Mouse (Mus musculus): ENCODE results near the gene Pank3. TPM values are rescaled to one million over a fixed set of nuclear protein-coding genes. Genes with fewer than 3 reads are reported as not detected.

Gene Pank3
- 24.1 and 26.4 TPM in 2 replicates for polyA plus RNA-seq (2014; fragmentation: Nextera tagmentation; extraction: Ambion mirVana)

DNA sequence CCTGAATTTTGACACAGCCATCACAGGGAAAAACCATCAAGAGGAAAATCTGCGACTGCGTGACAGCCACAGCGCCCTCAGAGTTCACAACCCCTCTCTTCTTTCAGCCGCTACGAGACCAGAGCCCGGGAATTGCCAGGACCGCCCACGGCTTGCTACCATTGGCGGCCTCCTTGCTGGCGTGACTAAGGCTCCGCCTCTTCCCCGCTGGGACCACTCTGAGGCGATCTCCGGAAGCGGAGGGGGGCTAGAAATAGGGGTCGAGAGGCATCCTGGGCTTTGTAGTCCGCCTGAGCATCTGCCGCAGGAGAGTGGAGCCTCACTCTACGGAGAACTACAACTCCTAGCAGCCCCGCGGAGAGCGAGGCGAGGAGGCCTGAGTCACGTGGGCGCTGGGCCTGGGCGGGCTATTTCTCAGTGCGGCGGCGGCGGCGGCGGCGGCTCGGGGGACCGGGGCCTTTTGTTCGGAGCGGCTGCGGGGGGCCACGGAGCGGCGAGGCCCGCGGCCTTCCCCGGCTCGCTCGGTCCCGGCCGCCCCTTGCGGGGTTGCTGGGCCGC lies at the start of gene Pank3:
Pank3 (plus strand) TSS at position 297 of the 558 bp plus-strand sequence.
- H3K27me3 ChIP-seq (replicated peaks; ENCODE audit: control insufficient read depth, insufficient read depth, low read length): no peaks in the 10 kb centered on the region
- H3K9ac ChIP-seq (ENCODE audit: low read length): peak within 1 kb of the TSS; percentile 95
- peak; percentile 100 for ATAC-seq (replicated peaks; ENCODE audit: low FRiP score, low TSS enrichment, low read depth)
- 0 out of 2 replicates have a peak, but pooled peaks cover 7% of the 10 kb centered on the region for H3K36me3 ChIP-seq (ENCODE audit: control insufficient read depth, insufficient read depth, low read length)
- DNase-seq (ENCODE audit: low spot score): peak; percentile 92
- peak within 1 kb of the TSS; percentile 97 for H3K4me3 ChIP-seq (ENCODE audit: low read depth, low read length)
- peak within 1 kb of the TSS; percentile 78 for H3K4me2 ChIP-seq (ENCODE audit: low read length)
- no peaks in the 10 kb centered on the region for H3K4me1 ChIP-seq (replicated peaks; ENCODE audit: control insufficient read depth, insufficient read depth, low read length)
- H3K27ac ChIP-seq (ENCODE audit: low read depth): peak within 1 kb of the TSS; percentile 95
- under 1% methylated on average over 23 of the region's 50 CpGs for WGBS
- H3K9me3 ChIP-seq (ENCODE audit: control insufficient read depth, low read length): no peaks in the 10 kb centered on the region

DNA sequence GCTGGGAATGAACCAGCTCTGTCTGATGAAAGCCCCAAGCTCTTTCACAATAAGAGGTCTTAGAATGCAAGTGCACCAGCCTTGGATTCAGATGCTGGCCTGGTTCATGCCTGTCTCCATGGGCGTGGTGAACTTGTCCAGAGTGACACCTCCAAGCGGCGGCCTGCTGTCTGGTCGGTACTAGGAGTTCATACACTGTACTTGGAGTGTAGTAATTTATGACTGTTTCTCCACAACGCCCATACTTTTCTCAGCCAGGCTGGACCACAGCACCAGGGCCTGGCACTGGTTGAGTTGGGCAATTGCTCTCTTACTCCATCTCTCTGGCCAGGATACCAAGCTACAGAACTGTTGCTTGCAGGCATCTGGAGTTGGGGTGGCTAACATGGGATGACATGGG lies 45.4 kb upstream of the Pank3 start:
- no peak for DNase-seq (ENCODE audit: low spot score)
- H3K9ac ChIP-seq (ENCODE audit: low read length): no peak overlapping the region
- H3K4me1 ChIP-seq (replicated peaks; ENCODE audit: control insufficient read depth, insufficient read depth, low read length): no peaks in the 10 kb centered on the region
- no peak overlapping the region for H3K27ac ChIP-seq (ENCODE audit: low read depth)
- WGBS: 77% methylated on average over 5 of the region's 5 CpGs
- H3K27me3 ChIP-seq (replicated peaks; ENCODE audit: control insufficient read depth, insufficient read depth, low read length): no peaks in the 10 kb centered on the region
- no peak for ATAC-seq (replicated peaks; ENCODE audit: low FRiP score, low TSS enrichment, low read depth)
- no peaks in the 10 kb centered on the region for H3K36me3 ChIP-seq (ENCODE audit: control insufficient read depth, insufficient read depth, low read length)
- H3K4me2 ChIP-seq (ENCODE audit: low read length): no peak overlapping the region
- no peaks in the 10 kb centered on the region for H3K9me3 ChIP-seq (ENCODE audit: control insufficient read depth, low read length)
- no peak overlapping the region for H3K4me3 ChIP-seq (ENCODE audit: low read depth, low read length)

DNA sequence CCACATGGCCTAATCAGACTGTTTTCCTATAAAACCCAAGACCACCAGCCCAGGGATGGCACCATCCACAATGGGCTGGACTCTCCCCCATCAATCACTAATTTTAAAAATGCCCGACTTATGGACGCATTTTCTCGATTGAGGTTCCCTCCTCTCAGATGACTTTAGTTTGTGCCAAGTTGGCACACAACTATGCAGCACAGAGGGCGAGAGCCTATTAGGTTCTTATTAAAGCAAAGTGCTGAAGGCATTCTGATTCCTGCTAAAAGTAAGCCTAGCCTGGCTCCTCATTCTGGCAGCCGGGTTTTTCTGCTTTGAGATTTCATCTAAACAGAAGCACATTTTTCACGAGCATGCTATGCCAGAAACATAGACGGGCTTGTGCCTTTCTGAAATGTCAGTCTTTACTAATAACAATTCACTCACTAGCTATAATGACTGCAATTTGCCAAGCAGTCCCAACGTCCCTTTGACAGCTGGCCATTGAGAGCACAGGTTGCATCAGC lies 42.9 kb upstream of the Pank3 start:
- no peaks in the 10 kb centered on the region for H3K27me3 ChIP-seq (replicated peaks; ENCODE audit: control insufficient read depth, insufficient read depth, low read length)
- ATAC-seq (replicated peaks; ENCODE audit: low FRiP score, low TSS enrichment, low read depth) (no peak), DNase-seq (ENCODE audit: low spot score) (no peak)
- H3K36me3 ChIP-seq (ENCODE audit: control insufficient read depth, insufficient read depth, low read length): no peaks in the 10 kb centered on the region
- WGBS: 76% methylated on average over 8 of the region's 8 CpGs
- no peak overlapping the region for H3K4me2 ChIP-seq (ENCODE audit: low read length)
- no peaks in the 10 kb centered on the region for H3K9me3 ChIP-seq (ENCODE audit: control insufficient read depth, low read length)
- no peaks in the 10 kb centered on the region for H3K4me1 ChIP-seq (replicated peaks; ENCODE audit: control insufficient read depth, insufficient read depth, low read length)
- H3K4me3 ChIP-seq (ENCODE audit: low read depth, low read length): no peak overlapping the region
- no peak overlapping the region for H3K9ac ChIP-seq (ENCODE audit: low read length)
- H3K27ac ChIP-seq (ENCODE audit: low read depth): no peak overlapping the region

DNA sequence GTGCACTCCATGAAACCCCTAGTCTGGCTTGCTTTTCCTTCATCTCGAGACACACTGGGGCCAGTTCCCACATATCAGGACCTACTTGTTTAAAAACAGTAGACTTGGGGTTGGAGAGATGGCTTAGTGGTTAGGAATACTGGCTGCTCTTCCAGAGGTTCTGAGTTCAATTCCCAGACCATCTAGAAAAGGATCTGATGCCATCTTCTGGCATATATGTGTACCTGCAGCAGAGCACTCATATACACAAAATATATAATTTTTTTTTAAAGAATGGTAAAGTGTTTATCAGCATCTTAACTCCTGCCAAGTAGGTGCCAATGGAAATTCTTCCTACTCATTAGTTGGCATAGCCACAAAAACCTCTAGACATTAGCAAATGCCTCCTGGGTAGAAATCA lies 41.1 kb upstream of the Pank3 start:
- Histone ChIP-seq H3K9ac (ENCODE audit: low read length) (no peak overlapping the region), H3K36me3 (ENCODE audit: control insufficient read depth, insufficient read depth, low read length) (no peaks in the 10 kb centered on the region), H3K27me3 (replicated peaks; ENCODE audit: control insufficient read depth, insufficient read depth, low read length) (no peaks in the 10 kb centered on the region), H3K4me2 (ENCODE audit: low read length) (no peak overlapping the region), H3K4me3 (ENCODE audit: low read depth, low read length) (no peak overlapping the region), H3K4me1 (replicated peaks; ENCODE audit: control insufficient read depth, insufficient read depth, low read length) (no peaks in the 10 kb centered on the region), H3K9me3 (ENCODE audit: control insufficient read depth, low read length) (no peaks in the 10 kb centered on the region), H3K27ac (ENCODE audit: low read depth) (no peak overlapping the region)
- DNase-seq (ENCODE audit: low spot score): no peak
- no peak for ATAC-seq (replicated peaks; ENCODE audit: low FRiP score, low TSS enrichment, low read depth)
- 92% methylated on average over 1 of the region's 1 CpGs for WGBS

DNA sequence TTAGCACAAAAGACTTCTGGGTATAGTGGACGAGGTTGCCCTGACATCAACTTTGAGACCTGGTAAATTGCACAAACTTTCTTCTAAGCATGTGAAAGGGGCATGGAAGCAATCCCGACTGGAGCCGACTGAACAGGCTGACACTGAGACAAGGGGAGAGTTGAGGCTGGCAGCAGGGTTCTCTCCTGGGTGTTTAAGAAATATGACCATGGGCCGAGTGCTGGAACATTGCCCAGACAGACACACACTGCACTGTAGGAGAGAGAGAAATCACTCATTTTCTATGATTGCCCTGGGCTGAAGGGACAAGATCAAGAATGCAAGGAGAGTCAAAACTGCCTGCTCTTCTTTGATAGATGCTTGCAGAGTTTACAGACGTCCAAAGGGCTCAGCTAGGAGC lies 40.1 kb upstream of the Pank3 start:
- DNase-seq (ENCODE audit: low spot score) (no peak), ATAC-seq (replicated peaks; ENCODE audit: low FRiP score, low TSS enrichment, low read depth) (no peak)
- no peaks in the 10 kb centered on the region for H3K36me3 ChIP-seq (ENCODE audit: control insufficient read depth, insufficient read depth, low read length)
- no peaks in the 10 kb centered on the region for H3K9me3 ChIP-seq (ENCODE audit: control insufficient read depth, low read length)
- H3K27ac ChIP-seq (ENCODE audit: low read depth): no peak overlapping the region
- 28% methylated on average over 5 of the region's 5 CpGs for WGBS
- H3K4me3 ChIP-seq (ENCODE audit: low read depth, low read length): no peak overlapping the region
- H3K9ac ChIP-seq (ENCODE audit: low read length): no peak overlapping the region
- no peak overlapping the region for H3K4me2 ChIP-seq (ENCODE audit: low read length)
- no peaks in the 10 kb centered on the region for H3K4me1 ChIP-seq (replicated peaks; ENCODE audit: control insufficient read depth, insufficient read depth, low read length)
- no peaks in the 10 kb centered on the region for H3K27me3 ChIP-seq (replicated peaks; ENCODE audit: control insufficient read depth, insufficient read depth, low read length)

DNA sequence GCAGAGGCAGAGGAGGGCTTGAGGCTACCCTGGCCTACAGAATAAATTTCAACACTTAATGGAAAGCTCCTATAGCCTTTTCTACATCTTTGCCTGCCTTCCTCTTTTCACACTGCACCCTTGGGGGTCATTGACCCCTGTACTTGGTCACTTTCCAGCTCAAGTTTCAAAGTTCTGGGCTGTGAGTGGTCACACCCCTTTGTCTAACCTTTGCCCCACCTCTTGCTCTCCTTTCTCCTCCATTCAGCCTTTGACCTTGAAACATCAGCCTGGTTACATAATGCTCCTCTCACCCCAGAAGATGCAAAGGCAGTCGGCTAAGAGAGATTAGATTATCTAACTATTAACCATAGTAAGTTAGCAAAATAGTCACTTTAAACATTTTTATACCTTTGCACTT lies 36.9 kb upstream of the Pank3 start:
- 55% methylated on average over 1 of the region's 1 CpGs for WGBS
- no peaks in the 10 kb centered on the region for H3K36me3 ChIP-seq (ENCODE audit: control insufficient read depth, insufficient read depth, low read length)
- H3K9me3 ChIP-seq (ENCODE audit: control insufficient read depth, low read length): no peaks in the 10 kb centered on the region
- no peaks in the 10 kb centered on the region for H3K27me3 ChIP-seq (replicated peaks; ENCODE audit: control insufficient read depth, insufficient read depth, low read length)
- no peaks in the 10 kb centered on the region for H3K4me1 ChIP-seq (replicated peaks; ENCODE audit: control insufficient read depth, insufficient read depth, low read length)
- ATAC-seq (replicated peaks; ENCODE audit: low FRiP score, low TSS enrichment, low read depth) (no peak), DNase-seq (ENCODE audit: low spot score) (no peak)
- no peak overlapping the region for H3K27ac ChIP-seq (ENCODE audit: low read depth)
- H3K4me3 ChIP-seq (ENCODE audit: low read depth, low read length): no peak overlapping the region
- no peak overlapping the region for H3K4me2 ChIP-seq (ENCODE audit: low read length)
- H3K9ac ChIP-seq (ENCODE audit: low read length): no peak overlapping the region

DNA sequence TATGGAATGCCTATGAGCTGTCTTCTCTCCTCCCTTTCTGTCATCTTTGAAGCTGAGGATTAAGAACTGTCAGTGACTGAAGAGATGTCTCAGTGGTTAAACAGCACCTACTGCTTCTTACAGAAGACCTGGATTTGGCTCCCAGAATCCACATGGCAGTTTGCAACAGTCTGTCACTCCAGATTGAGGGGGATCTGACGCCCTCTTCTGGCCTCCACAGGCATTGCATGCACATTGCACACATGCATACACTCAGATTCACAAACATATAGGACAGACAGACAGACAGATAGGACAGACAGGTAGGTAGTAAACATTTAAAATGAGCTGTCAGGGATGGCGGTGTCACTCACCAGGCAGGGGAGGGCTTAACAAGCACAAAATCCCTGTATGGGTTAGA lies 32.5 kb upstream of the Pank3 start:
- ATAC-seq (replicated peaks; ENCODE audit: low FRiP score, low TSS enrichment, low read depth) (no peak), DNase-seq (ENCODE audit: low spot score) (no peak)
- Histone ChIP-seq H3K4me2 (ENCODE audit: low read length) (no peak overlapping the region), H3K27me3 (replicated peaks; ENCODE audit: control insufficient read depth, insufficient read depth, low read length) (no peaks in the 10 kb centered on the region), H3K27ac (ENCODE audit: low read depth) (no peak overlapping the region), H3K36me3 (ENCODE audit: control insufficient read depth, insufficient read depth, low read length) (no peaks in the 10 kb centered on the region), H3K4me1 (replicated peaks; ENCODE audit: control insufficient read depth, insufficient read depth, low read length) (no peaks in the 10 kb centered on the region), H3K9ac (ENCODE audit: low read length) (no peak overlapping the region), H3K9me3 (ENCODE audit: control insufficient read depth, low read length) (no peaks in the 10 kb centered on the region), H3K4me3 (ENCODE audit: low read depth, low read length) (no peak overlapping the region)
- WGBS: 64% methylated on average over 2 of the region's 2 CpGs

DNA sequence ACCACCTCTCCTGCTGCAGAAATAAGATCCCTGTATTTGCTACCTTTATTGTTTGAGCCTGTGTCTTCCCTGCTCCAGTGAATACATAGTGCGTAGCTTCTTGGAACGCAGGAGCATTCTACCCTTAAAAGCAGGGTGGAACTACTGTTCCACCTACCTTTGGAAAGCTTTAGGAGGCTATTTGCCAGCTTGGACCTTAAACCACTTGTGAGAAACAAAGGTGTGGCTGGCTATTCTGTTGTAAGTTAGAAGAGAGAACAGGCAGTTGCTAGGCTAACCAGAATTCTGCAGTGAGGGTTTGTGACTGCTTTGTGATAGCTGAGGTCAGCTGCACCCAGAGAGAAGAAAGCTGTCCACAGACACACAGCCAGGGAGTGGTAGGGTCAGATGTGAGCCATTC lies 32.0 kb upstream of the Pank3 start:
- DNase-seq (ENCODE audit: low spot score) (no peak), ATAC-seq (replicated peaks; ENCODE audit: low FRiP score, low TSS enrichment, low read depth) (no peak)
- Histone ChIP-seq H3K36me3 (ENCODE audit: control insufficient read depth, insufficient read depth, low read length) (no peaks in the 10 kb centered on the region), H3K4me2 (ENCODE audit: low read length) (no peak overlapping the region), H3K27me3 (replicated peaks; ENCODE audit: control insufficient read depth, insufficient read depth, low read length) (no peaks in the 10 kb centered on the region), H3K27ac (ENCODE audit: low read depth) (no peak overlapping the region), H3K9ac (ENCODE audit: low read length) (no peak overlapping the region), H3K4me3 (ENCODE audit: low read depth, low read length) (no peak overlapping the region), H3K9me3 (ENCODE audit: control insufficient read depth, low read length) (no peaks in the 10 kb centered on the region), H3K4me1 (replicated peaks; ENCODE audit: control insufficient read depth, insufficient read depth, low read length) (no peaks in the 10 kb centered on the region)
- 98% methylated on average over 2 of the region's 2 CpGs for WGBS

DNA sequence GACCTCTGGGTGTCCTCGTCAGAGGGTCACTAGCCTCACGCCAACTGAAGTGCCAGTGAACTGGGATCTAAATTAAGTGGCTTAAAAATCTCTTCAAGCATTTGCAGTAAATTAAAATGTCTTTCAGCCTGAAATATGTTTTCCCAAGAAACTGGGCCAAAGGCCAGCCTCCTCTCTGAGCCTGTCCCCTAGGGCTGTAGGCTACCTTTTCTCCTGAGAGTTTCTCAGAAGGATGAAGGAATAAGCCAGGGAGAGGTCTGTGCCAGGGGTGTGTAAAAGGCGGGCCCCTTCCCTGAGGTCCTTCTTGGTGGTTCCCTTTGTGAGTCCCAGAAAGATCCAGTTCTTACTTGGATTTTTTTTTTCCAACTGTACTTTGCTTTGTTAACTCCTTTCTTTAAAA lies 31.2 kb upstream of the Pank3 start:
- Histone ChIP-seq H3K27me3 (replicated peaks; ENCODE audit: control insufficient read depth, insufficient read depth, low read length) (no peaks in the 10 kb centered on the region), H3K27ac (ENCODE audit: low read depth) (no peak overlapping the region), H3K36me3 (ENCODE audit: control insufficient read depth, insufficient read depth, low read length) (no peaks in the 10 kb centered on the region), H3K9me3 (ENCODE audit: control insufficient read depth, low read length) (no peaks in the 10 kb centered on the region), H3K9ac (ENCODE audit: low read length) (no peak overlapping the region), H3K4me1 (replicated peaks; ENCODE audit: control insufficient read depth, insufficient read depth, low read length) (no peaks in the 10 kb centered on the region), H3K4me3 (ENCODE audit: low read depth, low read length) (no peak overlapping the region), H3K4me2 (ENCODE audit: low read length) (no peak overlapping the region)
- ATAC-seq (replicated peaks; ENCODE audit: low FRiP score, low TSS enrichment, low read depth): no peak
- DNase-seq (ENCODE audit: low spot score): no peak
- WGBS: 84% methylated on average over 3 of the region's 3 CpGs

All from intestine, embryonic 14.5 days (tissue).